Mouse (Mus musculus) monocyte, adult 2 months (primary cell): ENCODE measurements around the gene Mcub.

Experiments
- DNase-seq, 2 experiments: peaks; one replicate each; pipeline ENCODE4 v3.0.0; 2022; ENCODE audit warnings: low spot score in 2 of 2, low read depth in 1 of 2

The Mcub gene

DNA sequence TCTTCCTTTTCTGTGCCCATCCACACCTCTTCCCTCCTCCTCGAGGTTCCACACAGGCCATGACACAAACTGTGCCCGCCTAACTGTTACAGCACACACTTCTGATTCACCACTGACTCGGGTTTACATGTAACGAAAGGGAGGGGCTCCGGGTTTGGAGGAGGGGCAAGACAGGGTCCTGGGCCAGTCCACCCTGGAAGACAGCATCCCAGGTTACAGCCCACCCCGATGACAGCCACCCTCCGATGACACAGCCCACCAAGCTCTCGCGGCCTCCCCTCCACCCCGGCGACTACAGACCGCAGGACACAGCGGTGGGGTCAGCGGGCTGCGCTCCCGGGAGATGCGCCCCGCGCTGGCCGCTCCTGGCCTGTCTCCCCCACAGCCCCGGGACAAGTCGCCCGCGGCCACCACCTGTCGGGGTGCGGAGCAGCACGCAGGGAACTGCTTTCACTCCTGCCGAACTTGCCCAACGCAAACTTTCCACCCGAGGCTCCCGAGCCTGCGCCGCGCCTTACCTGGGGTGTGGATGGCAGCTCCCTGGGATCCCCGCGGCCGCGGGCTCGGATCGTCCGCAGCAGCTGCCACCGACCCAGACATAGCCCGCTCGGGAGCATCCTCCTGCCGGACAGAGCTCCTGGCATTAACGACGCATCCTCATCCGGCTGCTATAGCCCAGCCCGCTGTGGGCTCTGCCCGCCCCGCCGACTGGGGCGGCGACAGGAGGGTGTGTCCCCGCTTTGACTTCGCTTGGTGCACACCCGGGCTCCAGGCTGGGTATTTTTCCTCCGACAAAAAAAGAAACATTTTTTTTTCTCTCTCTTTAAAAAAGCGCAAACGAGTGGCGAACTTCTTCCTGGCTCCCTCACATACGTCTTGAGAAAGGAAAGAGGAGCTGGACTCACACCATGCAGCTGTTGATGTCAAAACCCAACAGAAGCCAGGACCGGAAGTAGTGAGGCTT, at the start of gene Mcub:
Mcub (minus strand) TSS at position 775 of the 964 bp plus-strand sequence.
- peak; percentile 47 to 54 for DNase-seq

DNA sequence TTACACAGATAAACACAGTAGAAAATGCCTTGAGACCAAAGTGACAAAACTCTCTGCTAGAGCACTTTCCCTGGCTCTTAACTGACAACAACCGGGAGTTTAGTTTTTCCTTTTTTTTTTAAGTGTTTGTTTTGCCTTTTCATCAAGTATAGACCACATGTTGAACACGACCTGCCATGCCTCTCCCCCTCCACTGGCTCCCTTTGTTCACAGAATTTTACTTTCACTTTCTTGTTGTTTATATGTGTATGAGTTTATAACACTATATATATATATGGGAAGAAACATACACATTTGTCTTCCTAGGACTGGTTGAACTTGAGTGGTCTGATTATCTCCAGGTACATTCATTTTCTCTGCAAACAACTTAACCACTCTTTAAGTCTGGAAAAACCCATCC, 42.9 kb upstream of the Mcub start:
- no peak for DNase-seq

DNA sequence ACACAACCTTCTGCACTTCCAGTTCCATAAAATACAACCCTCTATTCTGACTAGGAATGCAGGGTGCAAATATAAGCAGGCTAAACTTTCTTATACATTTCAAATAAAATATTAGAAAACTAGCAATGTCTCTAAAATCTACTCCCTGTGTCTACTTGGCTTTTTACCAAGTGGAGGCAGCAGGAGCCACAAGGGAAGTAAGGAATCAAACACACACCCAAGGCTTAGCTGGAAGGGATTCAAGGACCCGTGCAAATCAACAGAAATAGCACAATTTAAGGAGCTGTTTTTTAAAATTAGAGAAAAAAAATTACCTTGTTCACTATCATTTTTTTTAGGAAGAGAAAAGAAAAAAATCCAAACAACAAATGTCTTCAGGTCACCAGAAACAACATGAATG, 41.2 kb upstream of the Mcub start:
- DNase-seq: no peak

DNA sequence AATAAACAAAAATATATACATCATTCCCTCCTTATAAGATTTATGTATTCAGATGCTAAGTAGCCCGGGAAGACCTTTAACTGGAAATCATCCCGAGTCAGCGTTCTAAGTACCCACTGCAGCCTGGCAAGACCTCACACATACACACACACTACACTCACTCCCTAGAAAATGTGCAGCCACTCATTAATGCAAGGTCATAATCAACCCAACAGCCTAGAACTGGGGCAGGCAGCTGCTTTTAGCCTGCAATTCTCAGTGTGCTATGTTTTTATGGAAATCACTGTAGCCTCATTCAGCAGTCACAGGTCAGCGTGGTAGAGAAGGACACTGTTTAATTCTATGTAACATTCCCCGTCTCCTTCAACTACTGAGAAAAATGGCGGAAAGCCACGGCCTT, 36.1 kb upstream of the Mcub start:
- no peak for DNase-seq

DNA sequence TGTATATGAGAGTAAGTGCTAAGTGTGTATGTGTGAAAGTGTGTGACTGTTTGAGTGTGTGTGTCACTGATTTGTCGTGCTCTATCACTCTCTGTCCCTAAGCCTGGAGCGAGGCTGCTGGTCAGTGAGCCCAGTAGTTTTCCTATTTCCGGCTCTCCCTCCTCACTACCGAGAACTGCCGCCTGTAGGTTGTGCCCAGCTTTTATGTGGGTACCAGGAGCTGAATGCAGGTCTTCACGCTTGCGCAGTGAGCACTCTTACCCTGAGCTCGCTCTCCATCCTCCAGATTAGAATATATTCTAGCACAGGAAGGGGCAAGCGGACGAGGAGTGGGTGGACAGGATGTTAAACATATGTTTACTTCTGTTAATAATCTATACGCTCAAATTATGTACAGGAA, 30.9 kb upstream of the Mcub start:
- DNase-seq: no peak

DNA sequence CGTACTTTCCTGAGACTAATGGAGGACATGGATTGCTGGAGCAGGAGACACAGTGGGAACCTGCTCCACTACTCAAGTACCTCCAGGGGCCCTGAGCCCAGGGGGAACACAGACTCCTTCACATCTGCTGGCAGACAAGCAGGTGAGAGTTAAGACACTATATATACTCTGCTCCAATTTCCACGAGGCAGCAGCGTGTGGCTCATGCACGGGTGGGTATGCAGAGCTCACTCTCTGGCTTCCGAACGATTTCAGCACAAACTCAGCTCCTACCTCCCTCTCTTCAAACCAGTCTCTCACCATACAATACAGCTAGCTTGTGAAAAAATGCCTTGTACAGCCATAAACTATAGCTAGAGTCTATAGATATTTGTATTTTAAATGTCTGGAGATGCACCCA, 28.5 kb upstream of the Mcub start:
- DNase-seq: no peak

DNA sequence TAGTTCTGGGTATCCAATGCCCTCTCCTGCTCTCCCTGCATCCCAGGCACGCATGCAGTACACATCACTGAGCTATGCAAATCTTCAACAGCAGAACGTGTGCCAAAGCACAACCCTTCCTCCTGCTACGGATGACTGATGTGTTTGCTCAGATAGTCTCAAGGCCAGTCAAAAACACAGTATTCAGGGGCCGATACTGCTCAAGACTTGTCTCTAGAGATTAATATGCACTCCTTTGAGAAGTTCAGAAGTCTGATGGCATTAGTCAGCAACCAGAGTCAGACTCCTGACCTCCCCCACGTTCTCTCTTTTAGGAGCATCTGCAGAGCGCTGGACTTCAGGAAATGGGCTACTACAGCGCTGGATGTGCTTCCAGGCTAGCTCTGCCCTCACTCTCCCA, 28.0 kb upstream of the Mcub start:
- DNase-seq: no peak

DNA sequence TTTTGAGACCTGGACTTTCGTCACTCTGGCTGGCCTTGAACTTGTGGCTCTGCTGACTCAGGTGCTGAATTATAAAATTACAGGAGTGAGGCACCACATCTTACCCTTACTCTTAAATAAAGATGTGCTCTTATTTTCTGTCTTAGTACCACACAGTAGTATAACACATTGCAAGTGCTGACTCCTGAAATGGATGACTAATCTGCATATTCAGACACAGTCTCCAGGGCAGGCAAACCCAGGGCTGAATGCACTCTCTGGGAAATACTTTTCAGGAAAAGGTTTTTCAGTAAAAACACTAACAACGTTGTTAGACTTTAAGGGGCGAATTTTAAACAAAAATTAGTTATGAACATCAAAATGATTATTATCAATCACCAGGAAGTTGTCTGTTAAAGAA, 27.3 kb upstream of the Mcub start:
- DNase-seq: no peak

DNA sequence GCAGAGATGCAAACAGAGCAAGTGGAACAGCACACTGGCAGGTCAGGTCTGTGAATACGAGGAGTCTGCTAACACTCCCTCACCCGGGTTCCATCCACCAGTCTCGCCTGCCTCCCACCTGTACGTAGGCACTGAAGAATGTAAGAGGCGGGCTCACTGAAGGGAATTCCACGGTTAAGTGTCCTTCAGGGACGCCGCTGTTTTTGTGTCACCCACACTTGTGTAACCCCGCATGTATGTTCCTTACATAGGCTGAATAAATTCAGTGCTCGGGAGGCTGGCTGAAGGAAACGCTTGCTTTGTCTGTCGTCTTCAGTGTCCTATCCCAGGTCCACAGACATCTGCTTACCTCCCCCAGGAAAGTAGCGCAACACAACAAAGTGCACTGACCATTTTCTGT, 17.3 kb upstream of the Mcub start:
- DNase-seq: no peak

DNA sequence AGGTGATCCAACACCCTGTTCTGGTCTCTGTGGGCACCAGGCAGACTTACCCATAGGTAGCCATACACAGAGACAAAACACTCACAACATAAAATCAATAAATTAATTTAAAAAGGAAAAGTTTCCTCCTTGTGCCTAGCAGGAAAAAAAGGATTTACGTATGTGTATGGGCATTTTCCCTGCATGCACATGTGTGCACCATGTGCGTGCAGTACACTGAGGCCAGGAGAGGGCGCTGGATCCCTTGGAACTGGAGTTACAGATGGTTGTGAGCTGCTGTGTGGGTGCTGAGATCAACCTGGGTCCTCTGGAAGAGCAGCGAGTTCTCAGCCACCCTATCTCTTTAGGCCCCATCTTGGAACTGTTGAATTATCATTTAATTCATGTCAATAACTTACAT, 15.3 kb upstream of the Mcub start:
- no peak for DNase-seq

DNA sequence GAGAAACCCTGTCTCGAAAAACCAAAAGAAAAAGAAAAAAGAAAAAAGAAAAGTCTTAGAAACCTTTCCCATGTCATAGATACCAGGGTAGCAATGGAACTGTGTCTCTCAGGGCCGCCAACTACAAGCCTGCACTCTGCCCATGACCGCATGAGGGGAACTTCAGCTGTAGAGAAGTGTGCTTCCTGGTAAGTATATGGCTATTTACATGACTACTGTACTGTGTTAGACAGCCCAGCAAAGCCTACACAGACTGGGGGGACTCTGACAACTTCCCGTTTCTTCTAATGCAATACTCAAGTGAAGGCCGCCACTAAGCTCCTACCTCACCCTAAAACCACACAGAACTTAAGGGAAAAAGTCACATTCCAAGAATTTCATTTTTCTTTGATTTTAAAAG, 14.8 kb upstream of the Mcub start:
- no peak for DNase-seq

DNA sequence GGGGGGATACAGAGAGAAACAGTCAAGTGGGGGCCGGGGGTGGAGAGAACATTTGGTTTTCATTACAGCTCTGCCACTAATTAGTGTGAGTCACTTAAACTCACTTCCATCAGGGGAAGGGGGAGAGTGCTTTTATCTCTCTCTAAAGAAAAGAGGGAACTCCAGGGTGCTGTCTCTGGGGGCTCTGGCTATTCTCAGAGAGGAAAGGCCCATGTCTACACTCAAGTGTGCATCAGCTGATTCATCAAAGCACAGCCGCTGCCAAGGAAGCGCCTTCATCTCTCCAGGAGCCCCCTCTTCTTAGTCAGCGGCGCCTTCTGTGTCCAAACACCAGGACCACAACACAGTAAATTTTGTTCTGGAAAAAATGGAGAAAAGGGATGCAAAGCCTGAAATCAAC, 12.3 kb upstream of the Mcub start:
- no peak for DNase-seq

DNA sequence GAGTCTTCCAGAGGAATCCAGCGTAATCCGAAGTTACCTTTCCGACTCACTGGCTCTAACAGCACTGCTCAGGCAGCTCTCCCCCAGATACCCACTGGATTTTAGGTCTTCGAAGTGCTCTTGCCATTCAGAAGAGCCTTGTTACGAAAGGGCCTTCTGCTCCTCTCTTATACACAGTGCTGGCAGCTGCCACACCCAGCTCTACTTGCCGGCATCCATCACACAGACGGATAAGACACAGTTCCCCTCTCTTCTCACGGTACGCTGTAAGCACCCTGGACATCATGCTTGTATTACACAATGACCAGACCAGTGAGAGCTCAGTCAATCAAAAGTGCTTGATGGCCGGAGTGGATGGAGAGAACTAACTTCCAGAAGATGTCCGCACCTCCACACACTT, 11.8 kb upstream of the Mcub start:
- no peak for DNase-seq

DNA sequence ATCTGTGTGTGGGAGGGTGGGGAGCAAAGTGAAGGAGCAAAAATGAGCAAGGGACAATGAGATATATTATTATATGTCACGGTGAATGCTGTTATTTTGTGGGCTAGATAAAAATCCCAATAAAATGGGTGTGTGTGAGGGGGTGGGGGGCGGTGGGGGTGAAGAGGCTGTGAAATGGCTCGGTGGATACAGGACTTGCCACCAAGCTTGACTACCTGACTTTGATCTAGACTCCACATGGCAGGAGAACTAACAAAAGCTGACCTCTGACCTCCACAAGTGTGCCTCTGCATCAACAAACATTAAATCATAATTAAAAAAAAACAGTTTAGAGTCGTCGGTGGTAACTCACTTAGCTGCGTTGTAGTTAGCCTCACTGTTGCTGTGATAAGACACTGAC, 9.5 kb upstream of the Mcub start:
- no peak for DNase-seq

DNA sequence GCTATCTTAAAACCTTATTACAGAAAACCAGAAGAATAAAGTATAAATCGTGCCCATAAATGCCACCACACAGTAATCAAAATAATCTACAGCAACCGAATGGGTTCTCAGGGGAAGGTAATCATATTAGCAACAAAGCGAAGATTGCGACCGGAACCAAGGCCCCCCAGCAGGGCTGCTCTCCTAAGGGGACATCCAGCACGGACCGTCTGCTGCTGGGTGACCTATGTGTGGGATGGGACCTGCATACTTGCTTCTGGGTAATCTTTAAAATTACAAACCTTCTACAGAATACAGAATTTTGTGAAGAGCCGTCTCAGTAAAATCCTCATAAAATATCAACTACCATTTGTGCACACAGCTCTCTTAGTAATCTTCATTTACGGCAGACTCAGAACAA, 8.7 kb upstream of the Mcub start:
- DNase-seq: no peak

DNA sequence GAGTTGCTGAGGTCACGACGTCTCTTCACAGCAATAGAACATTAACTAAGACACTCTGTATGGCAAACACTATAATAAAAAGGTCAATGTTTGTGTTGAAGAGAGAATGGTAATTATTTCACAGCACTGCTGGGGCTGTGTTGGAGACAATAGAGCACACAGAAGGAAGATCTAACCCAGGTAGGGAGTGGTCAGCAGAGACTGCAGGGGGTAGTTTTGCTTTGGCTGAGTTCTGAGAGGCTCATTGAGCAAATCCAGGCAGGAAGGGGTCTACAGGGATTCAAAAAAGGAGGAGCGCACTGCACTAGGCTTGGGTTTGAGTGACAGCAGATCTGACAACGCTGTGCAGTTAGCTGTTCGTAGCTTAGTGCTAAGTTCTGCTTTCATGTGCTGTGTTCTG, 6.3 kb upstream of the Mcub start:
- no peak for DNase-seq

DNA sequence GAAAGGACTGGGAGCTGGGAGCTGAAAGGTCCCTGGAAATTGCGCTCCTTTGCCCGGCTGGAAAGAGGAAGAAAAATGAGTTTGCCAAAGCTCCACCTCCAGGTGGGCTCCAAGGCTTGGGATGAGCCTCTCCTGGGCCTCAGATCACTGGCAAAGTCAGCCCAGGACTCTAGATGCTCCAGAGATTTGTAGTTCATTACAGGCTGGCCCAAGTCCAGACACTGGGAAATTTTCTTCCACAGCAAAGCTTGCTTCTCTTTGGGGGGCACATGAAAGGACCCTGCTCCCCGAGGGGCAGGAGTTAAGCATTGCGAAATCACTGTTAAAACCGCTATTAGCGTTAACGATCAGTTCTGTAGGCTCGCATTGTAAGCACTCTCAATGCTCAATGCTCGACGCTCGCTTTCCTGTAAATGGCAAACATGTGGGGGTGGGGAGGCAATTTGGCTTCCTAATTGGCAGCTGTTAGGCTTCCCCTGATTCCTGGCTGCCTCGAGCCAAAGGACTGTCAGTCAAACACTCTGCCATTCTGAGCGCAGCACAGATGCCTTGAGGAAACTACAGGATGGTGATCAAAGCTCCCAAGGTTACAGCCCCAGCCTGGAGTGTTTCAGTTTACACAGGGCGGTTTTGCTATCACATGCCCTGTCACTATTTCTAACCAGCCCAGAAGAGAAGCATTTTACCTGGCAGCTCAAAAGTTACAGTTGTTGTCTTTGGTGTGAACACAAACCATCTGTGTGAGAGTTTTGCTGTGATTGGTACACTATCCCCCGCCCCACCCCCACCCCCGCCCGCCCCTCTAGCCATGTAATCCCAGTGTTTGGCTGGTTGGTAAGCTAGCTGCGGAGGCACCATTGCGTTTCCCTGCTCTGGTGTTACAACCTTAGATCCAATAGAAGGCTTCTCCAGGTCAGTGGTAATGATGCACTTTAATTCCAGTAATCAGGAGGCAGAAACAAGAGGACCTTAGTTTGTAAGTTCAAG, 816 bp upstream of the Mcub start:
- DNase-seq: no peak

DNA sequence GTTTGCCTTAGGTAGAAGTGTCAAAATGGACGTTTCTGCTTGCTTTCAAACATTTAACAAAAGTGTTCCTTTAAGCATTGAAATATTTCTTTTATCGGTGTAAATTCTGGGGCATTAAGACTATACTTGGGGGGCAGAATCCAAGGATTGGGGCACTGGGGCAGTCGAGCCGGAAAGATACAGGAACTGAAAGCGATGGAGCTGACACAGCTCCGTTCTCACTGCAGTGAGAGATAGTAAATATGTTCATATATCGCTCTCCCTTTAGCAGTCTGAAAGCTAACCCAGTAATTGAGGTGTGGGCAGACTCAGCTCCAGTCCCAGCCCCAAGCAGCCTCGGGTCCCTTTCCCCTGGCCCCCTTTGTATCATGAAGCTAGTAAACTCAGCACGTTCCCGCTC, 975 bp downstream of the Mcub start:
- no peak for DNase-seq

DNA sequence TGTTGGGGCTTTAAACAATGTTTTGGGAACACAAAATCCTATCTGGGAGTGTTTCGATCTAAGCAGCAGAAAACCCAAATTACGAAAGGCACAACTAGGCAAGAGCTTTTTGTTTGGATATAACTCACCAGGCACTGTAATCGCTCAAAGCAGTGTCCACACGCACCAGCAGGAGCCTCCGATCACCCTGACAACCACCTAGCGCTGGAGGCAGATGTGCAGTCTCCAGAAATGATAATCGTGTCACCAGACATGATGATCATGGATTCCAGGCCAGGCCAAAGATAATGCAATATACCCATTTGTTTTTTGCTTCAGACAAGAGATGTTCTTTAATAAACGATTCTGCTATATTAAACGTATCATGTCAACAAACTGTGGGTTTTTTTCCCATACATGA, 2.1 kb downstream of the Mcub start:
- DNase-seq: no peak

DNA sequence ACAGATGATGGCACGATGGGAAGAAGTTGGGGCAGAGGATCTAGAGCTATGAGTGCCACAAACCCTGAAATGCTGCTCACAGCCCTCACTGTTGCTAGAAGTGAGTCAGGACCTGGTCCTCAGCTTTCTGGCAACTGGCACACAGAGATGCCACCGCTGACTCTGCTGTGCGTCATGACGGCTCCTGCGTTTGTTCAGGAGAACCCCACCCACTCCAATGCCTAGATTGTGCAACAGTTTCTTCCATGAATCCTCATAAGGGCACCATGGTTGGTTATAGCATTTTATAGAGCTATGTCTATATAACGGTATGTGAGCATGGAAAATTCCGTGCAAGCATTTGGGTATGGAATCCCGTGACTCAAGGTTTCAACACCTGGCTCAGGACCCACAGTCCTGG, 5.3 kb downstream of the Mcub start:
- DNase-seq: no peak

DNA sequence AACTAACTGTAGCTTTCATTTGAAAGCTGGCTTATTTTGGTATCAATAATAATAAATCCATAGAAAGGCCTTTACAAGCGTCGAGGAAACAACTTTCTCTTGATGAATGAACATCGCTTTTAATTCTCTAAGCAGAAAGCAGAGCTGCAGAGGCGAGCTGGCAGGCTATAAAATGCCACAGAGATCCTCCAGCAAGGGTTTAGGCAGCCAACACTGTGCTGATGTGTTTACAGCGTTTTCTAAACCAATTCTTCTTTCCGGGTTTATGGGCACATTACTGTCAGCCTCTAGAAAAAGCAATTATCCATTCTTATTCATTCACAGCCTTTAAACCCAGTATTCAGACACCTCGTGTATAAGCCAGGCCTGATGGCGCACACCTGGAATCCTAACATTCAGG, 7.5 kb downstream of the Mcub start:
- no peak for DNase-seq

DNA sequence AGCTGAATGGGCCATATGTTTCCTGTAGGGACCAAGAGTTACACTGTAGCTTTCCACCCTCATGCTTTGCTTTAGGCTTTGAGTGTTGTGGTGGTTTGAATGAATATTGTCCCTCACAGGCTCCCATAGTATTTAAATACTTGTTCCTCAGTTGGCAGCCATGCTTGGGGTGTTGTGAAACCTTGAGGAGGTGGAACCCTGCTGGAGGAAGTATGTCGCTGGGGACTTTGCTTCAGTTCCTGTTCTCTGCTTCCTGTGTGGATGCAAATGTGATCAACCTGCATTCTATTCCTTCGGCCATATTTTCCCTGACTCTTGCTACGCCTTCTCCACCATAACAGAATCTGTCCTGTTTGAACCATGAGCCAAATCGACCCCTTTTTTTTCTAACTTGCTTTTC, 16.7 kb downstream of the Mcub start:
- DNase-seq: no peak
